Mouse (Mus musculus): Measurements from ENCODE around the gene Eepd1. TPM values are rescaled to one million over a fixed set of nuclear protein-coding genes. Genes with fewer than 3 reads are reported as not detected.
"Not testable (repeated sequence)": the region's sequence is repeated elsewhere in the genome, so short reads cannot be mapped to it uniquely, and the experiment has no call there.

Gene Eepd1
- 16.8 and 19.5 TPM in 2 replicates for polyA plus RNA-seq (2012; rRNA removed)

DNA sequence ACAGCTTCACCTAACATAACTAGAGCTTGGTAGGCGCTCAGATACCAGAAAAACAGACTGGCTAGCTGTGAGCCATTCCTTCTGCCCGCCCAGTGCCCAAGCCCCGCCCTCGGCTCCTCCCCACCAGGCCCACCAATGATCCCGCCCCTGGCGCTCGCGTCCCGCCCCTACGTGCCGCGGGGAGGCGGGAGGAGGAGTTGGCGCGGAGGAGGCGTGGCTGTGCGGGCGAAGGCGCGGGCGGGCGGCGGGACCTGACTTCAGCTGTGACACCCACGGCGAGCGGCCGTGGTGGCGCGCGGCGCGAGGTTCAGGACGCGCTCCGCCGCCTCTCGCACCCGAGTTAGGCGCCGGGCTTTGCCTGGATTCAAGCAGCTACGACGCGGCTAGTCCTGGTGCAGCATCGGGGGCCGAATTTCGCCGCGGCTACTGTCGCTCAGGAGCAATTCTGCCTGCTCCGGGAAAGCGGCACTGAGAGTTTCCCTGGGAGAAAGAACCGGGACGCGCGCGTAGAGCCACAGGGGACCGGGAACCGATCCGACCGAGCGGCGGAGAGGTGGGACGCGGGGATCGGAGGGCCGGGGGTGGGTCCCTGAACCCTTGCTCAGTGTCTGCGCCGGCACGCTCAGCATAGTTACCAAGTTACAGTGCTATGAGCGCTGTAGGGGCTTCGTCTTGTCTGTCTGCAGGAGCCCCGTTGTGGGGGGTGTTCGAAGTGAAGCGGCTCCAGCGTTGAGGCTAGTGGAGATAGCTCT, at the start of gene Eepd1:
Gene Eepd1 (plus strand): TSS at position 204 of the 752 bp plus-strand sequence.
- peak; percentile 96 for DNase-seq (ENCODE audit: low spot score)

DNA sequence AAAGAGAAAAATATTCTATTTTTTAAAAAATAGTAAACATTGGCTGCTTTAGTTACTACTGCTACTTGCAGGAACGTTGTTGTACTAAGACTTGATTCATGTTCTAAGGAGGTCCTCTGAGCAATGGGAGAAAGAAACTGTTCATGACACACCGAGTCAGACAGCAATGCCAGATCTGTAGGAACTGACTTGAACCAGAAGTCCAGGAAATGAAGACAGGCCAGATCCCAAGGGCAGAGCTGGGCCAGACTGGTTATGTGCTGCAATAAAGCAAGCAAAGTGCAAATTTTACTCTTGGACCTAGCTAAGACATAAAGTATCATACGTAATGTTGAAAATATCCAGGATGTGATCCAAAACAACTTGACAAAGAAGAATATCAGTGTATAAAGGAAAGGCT, 42.5 kb upstream of the Eepd1 start:
- DNase-seq (ENCODE audit: low spot score) = no peak

DNA sequence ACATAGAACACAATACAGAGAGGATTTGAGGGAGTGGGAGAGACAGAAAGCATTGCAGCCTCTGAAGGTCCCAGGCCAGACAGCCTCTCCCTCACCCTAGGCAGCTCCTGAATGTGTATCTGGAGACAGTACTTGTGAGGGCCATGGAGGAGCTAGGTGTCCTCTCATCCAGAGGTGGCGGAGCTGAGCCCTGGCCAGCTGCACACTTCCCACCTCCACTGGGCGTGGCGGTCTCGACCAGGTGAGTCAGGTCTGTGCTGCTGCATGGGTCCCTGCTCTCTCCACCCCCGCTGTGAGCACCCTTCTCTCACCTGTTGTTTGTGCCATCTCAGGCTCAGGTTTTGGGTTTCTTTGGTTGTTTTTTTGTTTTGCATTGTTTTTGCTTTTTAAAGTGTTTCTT, 41.3 kb upstream of the Eepd1 start:
- DNase-seq (ENCODE audit: low spot score) = not testable (repeated sequence)

DNA sequence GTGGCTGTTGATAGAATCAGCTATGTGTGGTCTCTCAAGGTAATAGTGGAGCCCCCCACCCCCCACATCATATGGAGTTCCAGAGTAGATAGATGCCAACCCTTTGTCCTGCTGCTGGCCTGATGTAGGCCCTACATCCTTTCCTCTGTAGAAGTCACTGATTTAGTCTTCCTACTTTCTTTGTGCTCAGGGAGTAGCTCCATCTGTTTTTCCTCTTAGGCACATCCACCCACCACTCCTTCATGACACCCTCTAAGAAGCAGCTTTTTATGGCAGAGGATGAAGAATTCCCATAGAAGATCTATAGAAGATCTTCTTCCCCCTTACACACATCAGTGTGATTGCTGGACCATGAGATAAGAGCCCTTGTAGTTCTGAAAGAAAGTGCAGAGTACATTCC, 39.3 kb upstream of the Eepd1 start:
- DNase-seq (ENCODE audit: low spot score) = no peak

DNA sequence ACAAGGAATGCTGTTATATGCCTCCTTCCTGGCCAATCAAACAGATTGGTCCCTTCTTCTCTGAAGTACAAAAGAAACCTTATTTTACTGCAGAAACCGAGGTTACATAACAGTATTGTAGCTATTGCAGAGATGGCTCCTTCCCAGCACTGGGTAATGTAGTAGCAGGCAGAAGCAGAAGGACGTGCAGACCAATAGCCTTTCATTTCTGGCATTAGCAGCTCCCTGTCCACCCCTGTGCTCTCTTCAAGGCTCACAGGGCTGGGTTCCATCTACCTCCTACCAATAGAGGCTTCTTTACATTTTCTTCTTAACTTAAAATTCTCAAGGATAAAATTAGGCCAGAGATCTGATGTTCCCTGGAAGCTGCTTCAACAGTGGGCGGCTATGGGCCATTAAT, 38.3 kb upstream of the Eepd1 start:
- DNase-seq (ENCODE audit: low spot score) = no peak

DNA sequence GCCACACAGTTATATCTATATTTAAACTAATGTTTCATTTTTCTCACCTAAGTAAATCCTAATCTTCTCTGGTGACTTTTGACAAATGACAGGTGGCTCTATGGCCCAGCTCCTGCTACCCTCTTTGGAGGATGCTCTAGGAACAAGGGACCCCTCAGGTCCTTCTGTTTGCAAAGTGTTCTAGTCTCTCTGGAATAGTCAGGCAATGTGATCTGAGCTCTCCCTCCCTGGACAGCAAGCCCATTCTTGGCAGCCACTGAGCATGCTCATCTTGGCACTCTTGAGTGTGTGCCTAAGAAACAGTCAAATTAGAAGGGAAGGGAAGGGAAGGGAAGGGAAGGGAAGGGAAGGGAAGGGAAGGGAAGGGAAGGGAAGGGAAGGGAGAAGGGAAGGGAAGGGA, 37.8 kb upstream of the Eepd1 start:
- DNase-seq (ENCODE audit: low spot score) = no peak

DNA sequence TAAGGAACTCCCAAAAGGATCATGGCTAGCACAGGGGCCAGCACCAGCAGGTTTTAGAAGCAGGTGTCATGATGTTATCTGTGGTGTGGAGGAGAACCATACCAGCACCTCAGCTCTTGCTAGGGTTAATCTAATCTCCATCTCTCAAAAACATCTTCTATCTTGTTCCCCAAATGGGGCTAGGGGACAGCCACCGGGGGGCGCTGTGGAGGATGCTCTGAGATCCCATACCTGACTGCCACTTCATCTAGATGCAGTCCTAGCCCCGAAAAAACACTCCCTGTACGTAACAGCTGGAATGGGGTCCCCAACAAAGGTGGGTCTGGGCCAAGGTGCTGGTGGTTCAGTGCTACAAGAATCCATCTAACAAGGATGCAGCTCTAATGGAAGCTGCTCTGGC, 31.0 kb upstream of the Eepd1 start:
- DNase-seq (ENCODE audit: low spot score) = no peak

DNA sequence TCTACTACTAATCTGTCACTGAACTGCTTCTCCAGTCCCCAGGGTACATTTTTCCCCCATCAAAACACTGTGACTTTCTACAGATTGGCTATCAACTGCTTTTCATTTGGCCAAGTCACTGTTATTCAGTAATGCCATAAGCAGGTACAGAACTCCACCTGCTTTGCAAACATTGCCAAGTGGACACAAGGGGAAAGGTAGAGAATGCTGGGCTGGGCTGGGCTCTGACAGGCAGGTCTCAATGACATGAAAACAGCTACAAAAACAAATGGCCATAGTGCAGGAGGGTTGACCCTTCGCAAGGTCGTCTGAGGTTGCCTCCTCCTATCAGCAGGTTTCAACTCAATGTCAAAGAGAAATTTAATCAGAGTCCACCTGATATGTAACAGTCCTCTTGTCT, 26.3 kb upstream of the Eepd1 start:
- DNase-seq (ENCODE audit: low spot score) = no peak

DNA sequence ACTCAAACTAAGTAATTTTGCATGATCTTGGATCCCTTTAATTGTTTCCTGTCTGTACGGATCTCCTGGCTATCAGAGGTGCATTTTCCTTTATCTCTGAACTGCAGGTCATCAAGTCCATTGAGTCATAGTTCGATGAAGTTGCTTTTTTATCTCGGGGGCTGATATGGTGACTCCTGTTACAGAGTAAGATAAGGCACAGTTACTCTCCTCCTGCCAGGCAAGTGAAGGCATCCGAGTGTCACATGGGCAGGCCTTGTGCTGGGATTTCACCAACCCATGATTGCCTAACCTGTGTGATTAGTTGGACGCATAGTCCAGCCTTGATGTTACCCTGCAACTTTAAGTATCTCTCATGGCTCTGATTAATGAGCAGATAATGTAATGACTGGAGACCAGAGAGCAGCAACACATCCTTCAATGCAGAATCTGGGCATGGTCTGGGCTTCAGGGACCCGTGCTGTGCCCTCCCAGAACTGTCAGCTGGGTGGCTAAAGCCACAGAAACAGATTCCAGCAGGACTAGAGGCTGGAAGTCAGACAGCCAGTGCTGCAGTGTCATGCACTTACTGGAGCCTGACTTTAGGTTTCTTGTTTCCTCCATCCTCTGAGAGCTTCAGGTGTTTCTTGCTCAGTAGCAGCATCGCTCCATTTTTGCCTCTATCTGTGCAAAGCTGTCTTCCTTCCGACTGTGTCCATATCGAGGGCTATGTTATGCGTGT, 20.4 kb upstream of the Eepd1 start:
- DNase-seq (ENCODE audit: low spot score) = no peak

DNA sequence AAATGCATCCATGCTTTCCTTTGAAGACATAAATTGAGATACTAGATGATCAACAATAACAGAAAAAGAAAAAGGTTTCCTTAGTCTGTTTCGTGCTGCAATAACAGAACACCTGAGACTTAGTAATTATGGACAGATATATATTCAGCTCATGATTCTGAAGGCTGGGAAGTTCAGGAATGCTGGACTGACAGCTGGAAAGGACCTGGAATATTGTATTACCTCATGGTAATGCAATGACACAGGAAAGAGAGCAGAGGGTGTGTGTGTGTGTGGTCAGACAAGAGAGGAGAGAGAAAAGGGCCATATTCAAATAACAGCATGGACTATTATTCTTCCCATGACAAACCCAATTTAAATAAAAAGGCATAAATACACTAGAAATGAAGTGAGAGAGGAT, 17.0 kb upstream of the Eepd1 start:
- DNase-seq (ENCODE audit: low spot score) = no peak

DNA sequence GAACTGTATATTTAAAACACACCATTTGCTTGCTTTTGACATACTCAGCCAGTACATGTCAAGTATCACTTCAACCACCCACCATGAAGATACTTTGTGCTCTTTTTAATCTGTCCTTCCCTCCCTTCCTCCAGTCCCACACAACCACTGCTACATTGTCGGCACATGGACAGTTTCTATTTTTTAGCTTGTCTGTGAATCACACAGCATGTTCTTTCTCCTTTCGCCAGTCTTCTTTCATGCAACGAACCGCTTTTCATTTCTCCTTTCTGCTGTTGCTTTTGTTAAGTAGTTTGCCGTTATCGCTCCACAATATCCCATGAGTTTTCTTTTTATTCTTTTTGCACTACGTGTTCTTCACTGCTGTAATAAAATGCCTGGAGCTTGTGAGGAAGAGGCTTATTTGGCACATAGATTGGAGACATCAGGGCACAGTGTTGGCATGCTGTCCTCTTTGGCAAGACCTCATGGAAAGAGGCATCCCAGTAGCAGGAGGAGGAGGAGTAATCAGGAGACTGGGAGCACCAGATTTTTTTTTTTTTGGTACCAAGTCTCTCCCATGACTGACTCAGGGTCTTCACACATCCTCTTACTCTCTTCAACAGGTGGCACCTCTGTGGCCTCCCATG, 1.8 kb upstream of the Eepd1 start:
- DNase-seq (ENCODE audit: low spot score) = no peak

DNA sequence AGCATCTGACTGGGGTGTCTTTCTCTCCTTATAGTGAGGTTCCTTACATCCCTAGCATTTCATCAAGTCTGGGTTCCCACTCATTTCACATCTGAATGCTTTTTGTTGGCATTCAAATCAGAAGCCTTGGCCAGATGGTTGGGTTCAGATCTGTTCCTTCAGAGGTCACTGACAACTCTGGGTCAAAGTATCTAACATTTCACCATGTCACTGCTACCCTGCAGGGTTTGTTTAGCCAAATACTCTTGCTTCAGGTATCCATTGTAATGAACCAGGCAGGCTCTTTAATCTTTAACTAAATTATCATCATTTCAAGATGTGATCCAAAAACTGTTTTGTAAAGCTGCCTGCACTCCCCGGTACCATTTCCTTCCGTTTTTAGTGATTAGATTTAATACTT, 671 bp upstream of the Eepd1 start:
- no peak for DNase-seq (ENCODE audit: low spot score)

DNA sequence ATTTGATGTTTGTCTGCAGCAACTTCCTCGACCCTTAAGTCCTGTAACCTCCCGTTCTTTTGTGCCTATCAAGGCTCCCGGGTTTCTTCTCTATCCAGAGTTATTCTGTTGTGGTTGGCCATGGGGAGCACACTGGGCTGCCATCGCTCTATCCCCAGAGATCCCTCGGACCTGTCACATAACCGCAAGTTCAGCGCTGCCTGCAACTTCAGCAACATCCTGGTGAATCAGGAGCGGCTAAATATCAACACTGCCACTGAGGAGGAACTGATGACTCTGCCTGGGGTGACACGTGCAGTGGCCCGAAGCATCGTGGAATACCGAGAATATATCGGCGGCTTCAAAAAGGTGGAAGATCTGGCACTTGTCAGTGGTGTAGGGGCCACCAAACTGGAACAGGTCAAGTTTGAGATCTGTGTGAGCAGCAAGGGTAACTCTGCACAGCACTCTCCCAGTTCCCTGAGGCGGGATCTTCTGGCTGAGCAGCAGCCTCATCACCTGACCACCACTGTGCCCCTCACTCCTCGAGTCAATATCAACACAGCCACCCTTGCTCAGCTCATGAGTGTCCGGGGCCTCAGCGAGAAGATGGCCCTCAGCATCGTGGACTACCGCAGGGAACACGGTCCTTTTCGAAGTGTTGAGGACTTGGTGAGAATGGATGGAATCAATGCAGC, 1.1 kb downstream of the Eepd1 start:
- DNase-seq (ENCODE audit: low spot score) = no peak

DNA sequence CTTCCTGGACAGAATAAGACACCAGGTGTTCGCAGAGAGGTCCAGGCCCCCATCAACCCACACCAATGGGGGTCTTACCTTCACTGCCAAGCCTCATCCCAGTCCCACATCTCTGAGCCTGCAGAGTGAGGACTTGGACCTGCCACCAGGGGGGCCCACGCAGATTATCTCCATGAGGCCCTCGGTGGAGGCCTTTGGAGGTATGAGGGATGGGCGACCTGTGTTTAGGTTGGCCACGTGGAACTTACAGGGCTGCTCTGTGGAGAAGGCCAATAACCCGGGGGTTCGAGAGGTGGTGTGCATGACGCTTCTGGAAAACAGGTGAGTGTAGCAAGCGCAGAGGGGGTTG, 1.6 kb downstream of the Eepd1 start:
- no peak for DNase-seq (ENCODE audit: low spot score)

DNA sequence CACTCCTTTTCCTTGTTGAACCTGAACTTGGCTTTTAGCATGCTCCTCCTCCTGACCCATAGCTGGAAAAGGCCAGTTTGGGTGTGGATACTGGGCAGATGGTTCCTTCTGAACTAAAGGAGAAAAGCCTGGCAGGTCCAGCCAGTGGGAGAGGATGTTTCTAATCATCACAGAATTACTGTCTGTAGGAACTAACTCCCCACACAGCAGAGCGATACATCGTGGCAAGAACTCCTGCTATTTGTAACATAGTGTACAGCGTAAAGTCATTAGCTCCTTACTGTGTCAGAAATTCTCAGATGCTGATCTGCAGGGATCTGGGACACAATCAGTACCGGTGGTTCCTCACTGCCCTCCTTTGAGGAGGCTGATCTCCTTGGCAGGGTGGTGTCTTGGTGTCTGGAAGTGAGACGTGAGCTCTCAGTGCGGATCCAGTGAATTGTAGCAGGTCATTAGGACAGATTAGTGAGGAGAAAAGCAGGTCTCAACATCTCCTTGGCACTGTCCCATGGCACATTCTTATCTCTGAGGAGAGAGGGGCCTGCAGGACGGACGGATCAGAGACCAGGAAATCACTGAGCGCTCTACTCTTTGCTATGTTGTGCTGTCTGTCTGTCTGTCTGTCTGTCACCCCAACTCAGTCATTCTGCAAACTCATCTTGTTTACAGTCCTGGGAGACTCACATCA, 2.7 kb downstream of the Eepd1 start:
- DNase-seq (ENCODE audit: low spot score) = no peak

DNA sequence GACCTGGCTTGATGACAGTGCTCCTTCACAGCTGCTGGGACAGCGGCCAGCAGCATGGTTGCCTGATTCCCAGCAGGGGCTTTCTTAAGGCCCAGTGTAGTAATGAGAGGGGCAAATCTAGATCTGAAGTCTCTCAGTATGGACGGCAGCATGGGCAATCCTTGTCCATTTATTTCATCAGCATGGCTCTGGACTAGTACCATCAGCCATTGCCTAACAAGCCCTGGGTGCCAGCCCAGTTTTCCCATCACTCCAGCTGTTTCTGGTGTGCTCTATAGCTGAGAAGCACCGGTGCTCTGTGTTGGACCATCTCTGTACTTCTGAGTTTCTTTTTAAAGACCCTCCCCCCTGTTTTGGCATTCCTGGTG, 3.3 kb downstream of the Eepd1 start:
- no peak for DNase-seq (ENCODE audit: low spot score)

DNA sequence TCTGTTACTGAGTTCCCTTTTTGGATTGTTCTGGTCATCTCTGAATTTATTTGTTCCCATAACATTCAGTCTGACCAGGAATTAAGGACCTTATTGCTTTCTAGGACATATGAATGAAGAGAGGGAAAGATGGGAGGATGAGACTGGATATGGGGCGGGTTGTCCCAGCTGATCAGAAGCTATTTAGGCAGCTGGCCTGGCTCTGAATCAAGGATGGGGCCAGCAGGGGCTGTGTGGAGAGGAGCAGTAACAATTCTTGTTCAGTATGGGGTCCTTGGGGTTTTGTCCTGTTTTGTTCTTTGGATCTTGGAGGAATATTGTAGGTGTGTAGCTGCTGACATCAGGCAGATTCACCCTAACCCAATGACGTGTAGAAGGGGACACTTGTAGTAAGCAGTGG, 3.7 kb downstream of the Eepd1 start:
- DNase-seq (ENCODE audit: low spot score) = no peak

DNA sequence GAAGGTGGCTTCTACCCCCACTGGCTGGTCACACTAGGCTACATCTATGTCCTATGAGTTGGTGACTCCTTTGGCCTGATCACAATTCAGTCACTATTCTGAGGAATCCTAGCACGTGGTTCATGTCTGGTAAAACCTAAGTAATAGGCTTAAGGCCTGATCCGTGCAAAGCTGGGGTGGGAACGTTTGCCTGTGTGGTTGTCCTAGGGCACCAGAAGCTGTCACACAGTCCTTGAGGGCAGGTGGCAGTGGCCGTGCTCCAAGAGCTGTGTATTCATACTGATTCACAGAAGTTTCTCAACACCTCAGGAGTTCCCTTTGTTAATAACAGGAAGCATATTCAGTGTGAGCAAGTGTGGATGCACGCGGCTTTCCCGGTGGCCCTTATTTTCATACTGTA, 4.1 kb downstream of the Eepd1 start:
- no peak for DNase-seq (ENCODE audit: low spot score)

DNA sequence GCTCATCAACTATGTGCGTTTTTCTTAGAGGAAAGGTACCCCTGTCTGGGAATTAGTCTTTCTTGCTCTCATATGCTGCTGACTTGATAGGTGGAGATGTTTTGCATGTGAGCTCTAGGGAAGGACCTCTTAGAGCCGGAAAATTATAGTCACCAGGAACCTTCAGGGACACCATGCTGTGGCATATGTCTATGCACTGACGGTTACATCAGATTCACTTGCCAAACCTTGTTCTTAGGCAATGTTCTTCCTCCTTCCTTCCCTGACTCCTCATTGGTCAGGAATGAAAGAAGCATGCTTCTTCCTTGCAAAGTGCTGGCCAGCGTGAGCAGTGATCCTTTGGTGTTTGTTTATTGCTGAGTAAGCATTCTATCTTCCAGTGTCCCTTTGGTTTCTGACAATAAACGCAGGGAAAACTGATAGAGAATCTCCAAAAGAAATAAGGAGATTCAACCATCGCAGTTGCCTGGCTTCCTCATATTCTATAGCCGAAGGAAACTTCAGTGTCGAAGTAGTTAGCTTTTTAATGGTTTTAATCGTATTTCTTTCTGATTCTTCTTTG, 5.0 kb downstream of the Eepd1 start:
- DNase-seq (ENCODE audit: low spot score) = no peak

DNA sequence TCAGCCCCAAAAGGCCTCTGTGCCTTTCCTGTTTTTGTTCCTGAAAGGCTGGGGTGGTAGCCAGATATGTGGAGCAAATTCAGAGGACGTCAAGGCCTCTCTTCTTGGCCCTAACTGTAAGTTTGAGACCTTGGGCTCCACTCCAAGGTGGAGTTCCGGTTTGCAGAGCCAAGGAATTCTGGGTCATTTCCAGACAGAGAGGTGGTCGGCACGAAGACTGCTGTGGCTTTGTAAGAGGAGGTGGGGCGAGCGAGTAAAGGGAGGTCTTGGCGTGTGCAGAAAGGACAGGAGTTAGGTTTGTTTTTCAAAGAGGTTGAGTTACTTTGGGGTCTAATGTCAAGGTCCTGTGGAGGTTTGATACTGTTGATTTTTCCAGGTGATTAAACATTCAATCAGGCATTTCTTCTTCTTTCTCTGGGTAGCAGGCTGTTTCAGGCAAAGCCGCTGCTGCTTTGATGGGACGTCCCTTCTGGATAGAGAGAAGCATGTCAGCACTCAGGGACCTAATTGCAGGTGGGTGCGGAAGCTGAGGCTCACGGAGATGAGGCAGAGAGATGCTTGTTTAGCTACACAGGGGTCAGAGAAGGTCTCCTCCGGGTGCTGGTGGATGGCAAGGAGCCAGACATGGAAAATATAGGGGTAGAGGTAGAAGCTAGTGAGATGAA, 6.2 kb downstream of the Eepd1 start:
- DNase-seq (ENCODE audit: low spot score) = no peak

DNA sequence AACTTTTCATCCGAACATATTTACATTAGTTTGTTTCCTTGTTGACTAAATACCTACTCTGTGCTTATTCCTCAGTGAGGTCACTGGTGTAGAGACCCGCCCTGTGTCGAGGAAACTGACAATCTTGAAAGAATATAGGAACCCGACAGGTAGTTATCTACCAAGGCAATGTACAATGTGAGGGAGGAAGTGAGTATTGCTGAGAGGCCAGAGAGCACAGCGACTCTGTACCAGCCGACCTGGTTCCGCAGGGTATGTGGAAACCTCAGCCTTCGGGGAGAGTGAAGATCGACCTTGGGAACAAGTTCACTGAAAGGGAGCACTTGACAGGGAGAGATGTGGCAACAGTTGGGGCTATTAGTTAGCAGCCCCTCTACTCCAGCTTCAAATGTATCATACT, 7.2 kb downstream of the Eepd1 start:
- no peak for DNase-seq (ENCODE audit: low spot score)

Measured in urinary bladder, adult 2 months (tissue).